Mouse (Mus musculus) cerebellum, adult 2 months (tissue): ENCODE data around the gene Tmem141.

Experiments used
- CTCF ChIP-seq: fragments of 200-500 bp; IDR thresholded peaks from 2 replicates; pipeline ENCODE4 v1.5.1; 2011; ENCODE audit warnings: low read depth, mild to moderate bottlenecking, control low read depth, low read length, moderate library complexity, borderline replicate concordance; ENCODE audit not compliant: insufficient read depth
- POLR2A ChIP-seq: fragments of 200-500 bp; IDR thresholded peaks from 2 replicates; pipeline ENCODE4 v1.6.1; 2011; ENCODE audit warnings: low read length, control low read depth, borderline replicate concordance; ENCODE audit not compliant: insufficient read depth

DNA sequence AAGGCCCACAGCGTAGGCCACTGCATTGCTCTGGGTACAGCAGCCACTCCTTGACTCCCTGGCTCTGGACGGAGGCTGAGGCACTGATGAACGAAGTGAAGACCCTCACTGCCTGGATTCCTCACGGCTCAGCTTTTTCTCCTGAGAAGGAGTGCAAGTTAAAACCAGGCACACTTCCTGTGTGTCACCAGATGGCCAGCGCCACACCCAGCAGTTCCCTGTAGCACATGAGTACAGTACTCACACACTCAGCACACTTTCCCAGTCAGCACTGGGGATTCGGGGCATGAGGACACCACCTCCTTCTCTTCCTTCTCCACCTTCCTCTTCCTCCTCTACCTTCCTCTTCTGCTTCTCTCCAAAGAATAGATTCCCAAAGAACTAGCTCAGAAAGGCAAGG lies 6.0 kb upstream of the Tmem141 start, which contains the start of gene Fcna:
- TF ChIP-seq POLR2A (no peak), CTCF (no peak)
